Mouse (Mus musculus): ENCODE measurements around the gene Slamf7.
"Not testable (repeated sequence)": the region's sequence is repeated elsewhere in the genome, so short reads cannot be mapped to it uniquely, and the experiment has no call there.

Gene Slamf7

GRCm38 (mm10) chr1:171652734-171653133, at the start of gene Slamf7:
Gene Slamf7 (minus strand): TSS chr1:171653035.
- no peak for DNase-seq (ENCODE audit: low read depth in 1 of 2, low spot score in 2 of 2)

DNA sequence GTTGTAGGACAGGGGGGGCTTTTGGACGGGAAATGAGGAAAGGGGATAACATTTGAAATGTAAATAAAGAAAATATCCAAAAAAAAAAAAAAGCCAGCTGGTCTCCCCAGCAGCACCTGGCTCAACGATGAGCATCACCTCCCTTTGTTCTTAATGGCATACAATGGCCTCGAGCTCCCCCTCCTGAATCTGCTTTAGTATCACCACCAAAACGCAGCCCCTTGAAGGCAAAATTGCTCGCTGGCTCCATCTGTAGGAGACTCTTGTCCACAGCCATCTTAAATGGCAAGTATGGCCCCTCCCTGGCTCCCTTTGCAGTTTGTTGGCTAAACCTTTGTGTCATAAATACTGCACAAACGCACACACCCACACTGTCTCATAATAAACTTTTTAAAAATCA, 46.1 kb upstream of the Slamf7 start:
- DNase-seq (ENCODE audit: low read depth in 1 of 2, low spot score in 2 of 2): peak in 1 of 2 experiments; percentile 40

DNA sequence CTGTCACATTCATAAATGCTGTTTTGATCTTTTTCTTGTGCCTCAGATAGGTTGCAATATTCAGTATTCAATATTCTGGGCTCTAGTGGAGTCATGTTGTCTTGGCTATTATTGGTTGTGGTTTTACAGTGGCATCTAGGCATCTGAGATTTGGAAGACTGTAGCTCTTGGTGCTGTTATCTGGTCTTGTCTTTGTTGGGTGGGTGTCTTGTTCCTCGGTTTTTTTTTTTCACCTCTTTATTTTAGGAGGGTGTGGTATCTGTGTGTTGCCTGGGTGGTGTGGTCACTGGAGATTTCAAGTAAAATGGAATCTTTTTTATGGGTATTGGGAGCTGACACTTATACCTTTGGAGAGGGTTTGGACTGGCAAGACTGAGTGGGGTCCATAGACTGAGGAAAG, 41.1 kb upstream of the Slamf7 start:
- no peak for DNase-seq (ENCODE audit: low read depth in 1 of 2, low spot score in 2 of 2)

- DNase-seq (ENCODE audit: low read depth in 1 of 2, low spot score in 2 of 2): no peak
Measured at GRCm38 (mm10) chr1:171687320-171687719, 34.5 kb upstream of the Slamf7 start.

- DNase-seq (ENCODE audit: low read depth in 1 of 2, low spot score in 2 of 2): no peak
Measured at GRCm38 (mm10) chr1:171684923-171685322, 32.1 kb upstream of the Slamf7 start.

GRCm38 (mm10) chr1:171681531-171682299, 28.9 kb upstream of the Slamf7 start, which contains the start of gene Cd48:
Gene Cd48 (plus strand): TSS chr1:171682009.
- no peak for DNase-seq (ENCODE audit: low read depth in 1 of 2, low spot score in 2 of 2)

GRCm38 (mm10) chr1:171681009-171681408, 28.2 kb upstream of the Slamf7 start:
- DNase-seq (ENCODE audit: low read depth in 1 of 2, low spot score in 2 of 2): no peak

DNA sequence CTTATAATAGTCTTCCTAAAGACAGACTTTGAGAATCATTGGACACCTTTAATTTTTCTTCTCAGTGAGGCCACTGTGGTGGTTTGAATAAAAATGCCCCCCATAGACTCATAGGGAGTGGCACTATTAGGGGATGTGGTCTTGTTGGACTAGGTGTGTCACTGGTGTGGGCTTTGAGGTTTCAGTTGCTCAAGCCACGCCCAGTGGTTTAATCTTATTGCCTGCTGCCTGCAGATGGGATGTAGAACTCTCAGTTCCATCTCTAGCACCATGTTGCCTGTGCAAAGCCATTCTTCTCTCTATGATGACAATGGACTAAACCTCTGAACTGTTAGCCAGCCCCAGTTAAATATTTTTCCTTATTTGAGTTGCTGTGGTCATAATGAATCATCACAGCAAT, 24.9 kb upstream of the Slamf7 start:
- no peak for DNase-seq (ENCODE audit: low read depth in 1 of 2, low spot score in 2 of 2)

DNA sequence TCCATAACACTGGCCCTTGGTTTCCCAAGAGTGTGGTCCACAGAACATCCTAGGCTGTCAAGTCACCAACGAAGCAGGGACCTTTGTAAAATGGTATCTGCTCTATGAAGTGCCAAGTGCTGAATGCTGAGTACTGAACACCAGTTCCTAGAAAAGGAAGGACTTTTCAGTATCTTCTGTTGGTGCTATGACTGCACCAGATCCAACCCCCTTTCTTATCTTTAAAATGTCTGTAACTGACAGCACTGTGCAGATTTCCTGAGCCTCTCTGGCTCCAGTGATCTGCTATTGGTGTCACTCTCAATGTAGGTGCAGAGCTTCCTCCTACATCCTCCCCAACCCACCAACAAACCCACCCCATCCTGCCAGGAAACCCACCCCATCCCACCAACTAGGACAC, 21.6 kb upstream of the Slamf7 start:
- no peak for DNase-seq (ENCODE audit: low read depth in 1 of 2, low spot score in 2 of 2)

DNA sequence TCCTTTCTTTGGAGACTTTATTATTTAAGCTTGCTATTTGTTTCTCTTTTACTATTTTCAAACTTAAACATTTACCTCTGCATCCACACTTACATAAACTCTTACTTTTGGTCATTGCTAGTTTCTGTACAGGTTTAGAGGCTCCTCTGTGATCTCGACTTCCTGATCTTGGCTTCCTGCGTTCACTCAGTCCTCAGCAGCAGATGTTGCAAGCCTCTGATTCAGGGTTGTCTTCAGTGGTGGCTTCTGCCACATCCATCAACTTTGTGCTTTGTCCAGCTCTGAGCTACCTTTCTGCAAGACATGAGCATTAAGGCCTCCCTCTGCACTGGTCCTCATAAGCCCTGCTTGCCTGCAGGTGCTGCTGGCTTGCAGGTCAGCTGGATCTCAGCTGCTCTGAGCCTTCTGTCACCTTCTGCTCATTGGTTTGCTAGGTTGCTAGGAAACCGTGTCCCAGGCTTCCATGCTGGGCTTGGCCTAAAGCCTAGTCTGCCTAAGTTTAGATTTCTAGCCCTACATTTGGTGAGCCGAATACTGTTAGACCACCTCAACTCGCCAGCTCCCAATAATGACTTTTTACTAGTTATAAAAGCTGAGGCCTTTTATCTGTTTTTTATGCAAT, 20.1 kb upstream of the Slamf7 start:
- DNase-seq (ENCODE audit: low read depth in 1 of 2, low spot score in 2 of 2): no peak

DNA sequence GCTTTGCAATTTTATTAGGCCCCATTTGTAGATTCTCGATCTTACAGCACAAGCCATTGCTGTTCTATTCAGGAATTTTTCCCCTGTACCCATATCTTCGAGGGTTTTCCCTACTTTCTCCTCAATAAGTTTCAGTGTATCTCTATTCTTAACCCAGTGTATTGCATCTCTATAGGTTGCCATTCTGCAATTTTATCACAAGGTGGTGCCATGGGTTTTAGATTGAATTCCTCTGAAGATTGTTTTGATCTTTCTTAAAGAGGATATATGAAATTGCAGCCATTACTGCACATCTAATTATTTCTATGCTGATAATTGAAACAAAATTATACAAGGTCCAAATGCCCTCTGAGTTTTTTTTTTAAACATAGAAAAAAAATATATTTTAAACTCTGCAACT, 19.6 kb upstream of the Slamf7 start:
- DNase-seq (ENCODE audit: low read depth in 1 of 2, low spot score in 2 of 2): not testable (repeated sequence)

DNA sequence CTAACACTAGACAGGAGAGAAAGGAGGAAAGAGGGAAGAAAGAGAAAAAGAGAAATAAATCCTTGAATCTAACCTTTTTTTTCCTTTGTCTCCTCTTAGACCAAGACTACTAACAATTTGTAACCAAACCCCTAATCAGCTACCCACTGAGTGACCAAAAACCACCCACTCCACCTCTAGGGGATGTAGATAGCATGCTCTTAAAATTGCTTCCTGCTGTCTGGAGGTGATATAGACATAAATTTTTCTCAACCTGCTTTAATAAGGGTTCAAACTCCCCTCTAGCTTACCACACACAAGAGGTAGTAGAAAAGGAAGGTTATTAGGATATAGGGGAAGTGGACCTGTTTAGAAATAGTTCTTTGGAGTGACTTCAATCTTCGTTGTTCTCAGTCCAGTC, 14.3 kb upstream of the Slamf7 start:
- DNase-seq (ENCODE audit: low read depth in 1 of 2, low spot score in 2 of 2): no peak

DNA sequence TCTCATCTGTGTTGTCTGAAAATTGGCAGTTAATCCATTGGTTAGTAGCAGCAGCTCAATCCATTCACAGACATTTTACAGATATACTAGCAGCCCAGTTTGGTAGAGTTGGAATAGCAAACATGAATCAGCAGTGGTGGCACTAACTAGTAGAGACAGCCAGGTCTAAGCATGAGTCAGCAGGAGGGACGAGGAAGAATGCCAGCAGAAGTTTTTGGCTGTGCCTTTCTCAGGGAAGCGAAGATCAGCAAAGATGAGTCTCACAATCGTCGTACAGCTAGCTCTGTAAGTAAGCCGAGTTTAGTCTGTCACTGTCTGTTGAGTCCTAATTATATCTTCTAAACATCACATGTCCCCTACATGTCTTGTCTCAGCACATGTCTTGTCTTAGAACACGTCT, 13.5 kb upstream of the Slamf7 start:
- no peak for DNase-seq (ENCODE audit: low read depth in 1 of 2, low spot score in 2 of 2)

- DNase-seq (ENCODE audit: low read depth in 1 of 2, low spot score in 2 of 2): no peak
Measured at GRCm38 (mm10) chr1:171663757-171664156, 10.9 kb upstream of the Slamf7 start.

GRCm38 (mm10) chr1:171661482-171661881, 8.6 kb upstream of the Slamf7 start:
- no peak for DNase-seq (ENCODE audit: low read depth in 1 of 2, low spot score in 2 of 2)

DNA sequence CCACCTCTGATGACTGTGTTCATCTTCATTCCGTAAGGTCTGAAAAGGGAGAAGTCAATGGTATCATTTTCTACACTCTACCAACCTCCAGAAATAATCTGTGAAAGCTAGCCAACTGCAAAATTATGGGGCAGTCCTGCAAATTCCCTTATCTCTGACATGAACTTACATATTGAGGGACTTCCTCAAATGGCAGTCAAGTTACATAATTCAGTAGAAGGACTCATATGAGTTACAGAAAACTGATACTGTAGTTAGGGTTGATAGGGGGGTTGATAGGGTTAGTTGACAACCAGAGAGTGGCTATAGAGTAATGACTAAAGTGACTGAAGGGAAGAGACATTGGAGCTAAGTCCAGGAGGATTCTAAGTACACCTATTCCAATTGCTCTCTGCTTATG, 7.6 kb upstream of the Slamf7 start:
- DNase-seq (ENCODE audit: low read depth in 1 of 2, low spot score in 2 of 2): no peak

DNA sequence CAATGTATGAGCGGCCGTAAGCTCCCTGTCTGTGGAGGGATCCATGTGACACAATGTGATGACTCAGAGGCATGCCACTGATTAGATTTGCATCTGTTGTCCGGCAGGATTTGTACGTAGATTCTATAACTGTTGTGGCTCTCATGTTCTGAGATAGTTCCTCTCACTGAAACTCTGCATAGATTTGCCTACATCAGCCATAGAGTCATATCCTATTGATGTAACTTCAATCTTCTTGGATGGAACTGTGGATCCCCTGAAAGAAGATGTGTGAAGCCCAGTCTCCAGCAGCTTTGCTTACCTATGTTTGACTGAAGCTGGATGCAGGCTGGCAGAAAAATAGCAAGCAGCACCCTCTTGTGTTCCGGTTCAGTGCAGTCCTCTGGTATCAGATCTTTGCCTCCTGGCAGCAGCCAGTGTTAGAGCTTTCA, 5.7 kb upstream of the Slamf7 start:
- DNase-seq (ENCODE audit: low read depth in 1 of 2, low spot score in 2 of 2): no peak

- no peak for DNase-seq (ENCODE audit: low read depth in 1 of 2, low spot score in 2 of 2)
Measured at GRCm38 (mm10) chr1:171648840-171649239, 4.0 kb downstream of the Slamf7 start.

- no peak for DNase-seq (ENCODE audit: low read depth in 1 of 2, low spot score in 2 of 2)
Measured at GRCm38 (mm10) chr1:171647716-171648115, 5.1 kb downstream of the Slamf7 start.

DNA sequence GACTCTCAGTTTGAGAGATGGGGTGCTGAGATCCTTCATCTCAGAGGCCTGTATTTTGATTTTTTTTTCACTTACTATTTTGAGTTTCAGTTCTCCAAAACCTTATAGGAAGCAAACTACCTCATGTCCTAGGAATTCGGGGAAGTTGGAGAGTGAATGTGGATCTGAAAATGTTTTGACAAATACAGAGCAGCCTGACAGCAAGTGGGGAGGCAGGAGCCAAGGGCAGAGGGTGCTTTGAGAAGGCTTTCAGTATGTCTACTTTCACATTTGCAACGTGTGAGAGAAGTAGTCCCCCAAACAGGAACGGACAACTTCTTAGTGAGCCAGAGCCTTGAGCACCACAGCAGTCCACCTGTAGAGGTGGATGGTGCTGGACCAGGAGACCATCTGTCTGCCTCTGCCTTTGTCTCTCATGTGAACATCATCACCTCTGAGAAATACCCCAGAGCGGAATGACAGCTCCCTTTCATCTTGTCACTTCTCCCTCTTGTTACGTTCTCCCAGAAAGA, 6.3 kb downstream of the Slamf7 start:
- DNase-seq (ENCODE audit: low read depth in 1 of 2, low spot score in 2 of 2): no peak

- no peak for DNase-seq (ENCODE audit: low read depth in 1 of 2, low spot score in 2 of 2)
Measured at GRCm38 (mm10) chr1:171643612-171644011, 9.2 kb downstream of the Slamf7 start.

- DNase-seq (ENCODE audit: low read depth in 1 of 2, low spot score in 2 of 2): no peak
Measured at GRCm38 (mm10) chr1:171640796-171641195, 12.0 kb downstream of the Slamf7 start.
